Mouse (Mus musculus) lung, adult 18-20 months (tissue): ENCODE results near the gene Psg17.
"Not testable (repeated sequence)": the region's sequence is repeated elsewhere in the genome, so short reads cannot be mapped to it uniquely, and the experiment has no call there.

Experiments used
- DNase-seq, 2 experiments: peaks; one replicate each; pipeline ENCODE4 v3.0.0; 2022; ENCODE audit warnings: mixed read lengths in 2 of 2

The Psg17 gene

DNA sequence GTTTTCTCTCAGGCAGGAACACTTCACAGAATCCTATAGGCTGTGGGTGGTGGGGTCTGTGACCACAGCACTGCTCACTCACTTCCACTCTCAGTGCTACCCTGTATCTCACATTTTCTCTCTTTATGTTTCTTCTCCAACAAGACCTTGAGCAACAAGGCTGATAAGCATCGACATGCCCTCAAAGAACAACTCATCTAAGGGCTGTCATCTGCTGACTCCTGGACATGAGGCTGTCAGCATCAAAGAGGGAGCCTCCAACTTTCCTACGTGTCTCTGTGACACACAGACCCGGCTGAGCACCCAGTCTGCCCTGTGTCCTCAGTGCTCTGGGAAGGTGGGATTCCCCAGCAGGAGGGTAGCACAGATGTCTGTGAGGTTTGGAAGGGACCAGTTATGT is at the start of gene Psg17:
Gene Psg17 (minus strand): TSS at position 101 of the 400 bp plus-strand sequence.
- DNase-seq = no peak

DNA sequence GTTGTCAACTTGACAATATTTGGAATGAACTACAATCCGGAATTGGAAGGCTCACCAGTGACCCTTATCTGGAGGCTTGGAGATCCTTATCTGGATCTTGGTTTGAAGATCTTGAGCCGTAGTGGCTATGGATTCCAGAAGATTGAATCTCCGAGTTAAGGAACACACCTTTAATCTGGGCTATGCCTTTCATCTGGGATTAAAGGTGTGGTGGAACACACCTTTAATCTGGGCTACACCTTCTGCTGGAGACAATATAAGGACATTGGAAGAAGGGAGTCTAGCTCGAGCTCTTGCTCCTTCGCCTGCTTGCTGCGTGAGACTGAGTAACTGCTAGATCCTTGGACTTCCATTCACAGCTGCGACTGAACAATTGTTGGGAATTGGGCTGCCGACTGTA is 49.6 kb upstream of the Psg17 start, which contains the start of gene Pglyrp1:
Gene Pglyrp1 (plus strand): TSS at position 301 of the 400 bp plus-strand sequence.
- not testable (repeated sequence) for DNase-seq

DNA sequence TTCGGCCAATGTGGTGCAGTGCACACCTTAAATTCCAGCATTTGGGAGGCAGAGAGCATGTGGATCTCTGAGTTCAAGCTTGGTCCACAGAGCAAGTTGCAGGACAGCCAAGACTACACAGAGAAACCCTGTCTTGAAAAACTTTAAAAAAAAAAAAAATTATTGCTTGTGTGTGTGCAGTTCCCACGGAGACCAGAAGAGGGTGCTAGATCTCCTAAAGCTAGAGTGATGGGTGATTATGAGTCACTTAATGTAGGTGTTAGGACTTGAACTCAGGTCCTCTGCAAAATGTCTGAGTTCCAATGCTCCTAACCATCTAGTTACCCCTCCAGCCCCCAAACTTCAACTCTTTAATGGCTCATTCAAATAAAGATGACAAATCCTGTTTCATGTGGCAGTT is 47.1 kb upstream of the Psg17 start:
- no peak for DNase-seq

DNA sequence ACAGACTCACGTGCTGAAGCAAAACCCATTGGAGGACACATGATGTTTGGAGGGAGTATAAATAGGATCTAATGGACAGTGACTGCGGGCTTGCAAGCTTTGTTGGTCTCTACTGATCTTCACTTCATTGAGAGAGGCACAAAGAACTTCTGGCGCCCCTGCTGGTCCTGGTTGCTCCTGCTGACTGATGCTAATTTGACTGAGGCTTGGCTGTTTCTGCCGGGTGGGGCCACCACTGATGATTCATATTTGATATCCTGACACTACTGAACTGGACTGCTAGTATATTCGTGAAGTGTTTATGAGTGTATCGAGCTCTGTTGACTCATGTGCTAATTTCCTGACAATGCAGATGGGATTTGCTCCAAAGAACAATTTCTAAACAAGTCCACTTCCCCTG is 41.4 kb upstream of the Psg17 start:
- DNase-seq = peak; percentile 36 to 48

DNA sequence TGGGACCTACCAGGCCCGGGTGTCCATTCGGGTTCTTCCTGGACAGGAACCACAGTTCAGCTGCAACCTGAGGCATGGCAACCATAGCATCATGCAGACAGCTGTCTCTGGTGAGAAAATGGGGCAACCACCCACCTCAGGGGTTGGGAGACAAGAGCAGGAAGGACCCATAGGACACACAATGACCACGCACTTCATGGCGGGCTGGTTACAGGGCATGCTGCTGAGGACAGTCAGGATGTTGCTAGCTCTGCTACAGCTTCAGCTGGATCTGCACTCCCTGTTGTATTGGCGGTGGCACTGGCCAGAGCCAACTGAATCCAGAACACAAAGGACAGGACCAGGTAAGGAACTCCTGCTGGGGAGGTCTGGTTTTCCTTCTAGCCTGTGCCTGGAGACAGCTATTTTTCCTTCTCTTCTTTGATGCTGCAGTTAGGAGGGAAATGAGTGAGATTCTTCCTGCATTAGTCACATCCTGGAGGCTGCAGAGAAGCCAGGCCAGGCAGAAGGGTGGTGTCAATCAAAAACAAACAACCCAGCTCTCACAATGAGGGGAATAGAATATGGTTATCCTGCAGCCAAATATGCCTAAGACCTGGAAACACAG is 37.0 kb upstream of the Psg17 start:
- peak; percentile 50 to 64 for DNase-seq

DNA sequence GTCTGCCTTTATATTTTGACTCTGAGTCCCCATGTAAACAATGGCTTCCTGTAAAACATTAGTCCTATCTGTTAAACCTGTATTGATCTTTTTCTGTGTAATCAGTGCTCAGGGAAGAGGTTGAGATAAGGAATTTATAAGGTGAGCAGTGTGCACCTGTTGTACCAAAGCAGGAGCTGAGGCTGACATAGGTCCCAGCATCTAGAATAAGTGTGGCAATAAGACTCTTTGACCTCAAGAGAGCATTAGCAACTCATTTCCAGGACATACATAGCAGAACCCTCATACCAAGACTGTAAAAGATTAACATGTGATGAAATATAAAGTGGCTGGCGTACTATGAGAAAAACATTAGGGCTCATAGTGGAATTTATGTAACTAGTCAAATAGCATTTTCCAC is 27.0 kb upstream of the Psg17 start:
- no peak for DNase-seq

DNA sequence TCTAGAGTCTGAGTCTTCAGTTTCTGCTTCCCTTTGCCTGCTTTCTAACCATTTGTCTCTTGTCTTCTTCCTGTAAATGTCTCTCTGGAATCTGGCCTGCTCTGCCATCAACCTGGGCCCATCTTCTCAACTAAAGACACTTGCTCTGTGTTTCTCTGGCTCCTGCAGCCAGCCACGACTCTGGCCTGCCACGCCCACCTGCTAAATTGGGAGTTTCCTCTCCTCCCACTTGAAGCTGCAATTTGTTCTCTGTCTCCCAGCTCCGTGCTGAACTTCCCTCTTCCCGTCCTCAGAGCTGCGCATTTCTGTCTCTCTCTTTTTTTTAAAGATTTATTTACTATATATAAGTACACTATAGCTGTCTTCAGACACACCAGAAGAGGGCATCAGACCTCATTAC is 23.4 kb upstream of the Psg17 start:
- DNase-seq = peak in 1 of 2 experiments; percentile 18

DNA sequence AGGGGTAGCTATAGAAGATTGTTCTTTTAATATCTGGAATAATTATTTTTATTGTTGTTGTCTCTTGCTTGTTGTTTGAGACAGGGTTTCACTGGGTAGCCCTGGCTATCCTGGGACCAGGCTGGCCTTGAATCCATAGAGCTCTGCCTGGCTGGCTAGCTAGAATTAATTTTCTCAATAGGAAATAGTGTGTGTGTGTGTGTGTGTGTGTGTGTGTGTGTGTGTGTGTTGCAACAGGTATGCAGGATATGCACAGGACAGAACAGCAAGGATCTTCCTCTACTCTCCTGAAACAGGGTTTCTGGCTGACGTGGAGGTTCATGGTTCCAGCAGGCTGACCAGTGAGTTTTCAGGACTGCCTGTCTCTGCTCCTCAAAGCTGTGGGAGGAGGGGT is 19.8 kb upstream of the Psg17 start:
- no peak for DNase-seq

DNA sequence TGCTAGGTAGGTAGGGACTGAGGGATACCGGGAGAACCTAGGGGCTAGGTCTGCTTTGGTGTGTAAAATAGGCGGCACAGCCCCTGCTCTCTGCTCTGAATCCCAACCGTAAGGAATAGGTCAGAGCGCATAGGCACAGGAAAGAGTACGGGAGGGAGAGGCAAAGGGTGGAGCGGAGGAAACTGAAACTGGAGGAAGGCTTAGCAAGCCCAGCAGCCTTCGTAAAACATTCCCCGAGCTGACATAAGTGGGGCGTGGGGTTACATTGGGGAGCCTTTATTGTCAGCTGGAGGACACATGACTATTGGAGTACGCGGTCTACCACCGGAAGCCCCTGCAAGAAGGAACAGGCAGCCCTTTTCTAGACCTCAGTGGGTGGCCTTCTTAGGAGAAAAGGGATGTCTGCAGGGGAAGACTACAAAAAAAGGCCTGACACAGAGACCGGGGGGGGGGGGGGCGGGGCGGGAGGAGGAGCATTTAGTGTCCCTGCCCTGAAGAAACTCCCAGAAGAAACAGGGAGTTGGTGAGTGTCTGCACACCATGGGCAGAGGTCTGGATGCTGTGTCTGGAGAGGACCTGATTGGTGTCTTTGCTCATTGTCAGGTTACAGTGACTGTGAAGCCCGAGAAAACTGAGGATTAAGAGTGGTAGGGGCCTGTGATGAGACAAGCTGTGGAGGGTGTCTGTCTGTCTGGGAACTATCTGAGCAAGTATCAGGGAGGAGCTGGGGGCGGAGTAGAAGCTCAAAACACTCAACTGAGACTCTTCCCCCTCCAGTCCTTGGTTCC is 19.2 kb upstream of the Psg17 start:
- DNase-seq = peak; percentile 81 to 86

DNA sequence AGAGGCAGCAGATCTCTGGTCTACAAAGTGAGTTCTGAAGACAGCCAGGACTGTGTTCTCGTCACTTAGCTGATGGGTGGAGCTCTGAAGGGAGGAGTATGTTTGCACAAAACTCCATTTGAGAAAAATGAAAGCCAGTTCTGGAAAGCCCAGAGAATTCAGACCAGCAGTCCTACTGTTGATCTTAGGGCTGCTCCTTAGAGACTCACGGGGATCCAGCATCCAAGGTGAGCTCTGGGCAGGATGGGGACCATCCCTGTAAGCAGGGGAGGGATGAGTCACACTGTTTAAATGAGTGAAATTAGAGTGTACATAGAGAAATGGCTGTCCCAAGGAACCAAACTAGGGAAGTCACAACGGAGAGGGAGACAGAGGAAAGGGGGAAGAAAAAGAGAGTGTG is 18.5 kb upstream of the Psg17 start, which contains the start of gene Mill2:
Gene Mill2 (plus strand): TSS at position 102 of the 400 bp plus-strand sequence.
- DNase-seq = peak; percentile 42 to 60

DNA sequence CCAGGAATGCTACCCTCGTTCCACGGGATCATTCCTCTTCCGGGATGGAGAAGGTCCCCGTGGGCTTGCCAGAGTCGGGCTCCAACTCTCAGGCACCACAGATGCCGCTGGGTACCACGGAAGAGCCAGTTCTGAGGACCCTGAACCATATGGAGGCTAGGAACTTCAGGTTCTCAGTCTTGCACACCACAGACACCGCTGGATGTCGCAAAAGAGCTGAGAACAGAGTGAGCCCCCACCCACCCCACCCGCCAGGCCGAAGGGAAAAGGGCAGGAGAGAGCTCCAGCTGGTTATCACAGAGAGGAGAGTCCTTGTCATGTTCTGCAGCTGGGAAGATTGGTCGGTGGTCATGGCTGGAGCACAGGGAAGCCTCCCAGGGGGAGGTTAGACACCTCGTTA is 10.9 kb upstream of the Psg17 start:
- no peak for DNase-seq

DNA sequence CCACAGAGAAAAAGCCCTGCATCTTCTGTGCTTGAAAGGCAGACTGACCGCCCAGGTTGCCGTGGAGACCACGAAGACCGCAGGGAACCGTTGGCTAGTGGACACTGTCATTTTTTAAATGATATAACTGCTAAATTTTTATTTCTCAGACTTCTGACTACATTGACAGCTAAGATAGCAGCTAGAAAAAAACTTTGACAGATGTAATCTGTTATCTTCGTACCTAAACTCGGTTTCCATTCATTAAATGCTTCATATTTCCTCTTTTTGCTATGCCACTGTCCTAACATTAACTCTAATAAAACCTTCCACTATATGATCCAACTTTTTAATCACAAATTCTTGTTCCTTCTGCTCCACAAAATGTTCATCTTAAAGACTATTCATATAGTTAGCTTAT is 8.1 kb upstream of the Psg17 start:
- no peak for DNase-seq

DNA sequence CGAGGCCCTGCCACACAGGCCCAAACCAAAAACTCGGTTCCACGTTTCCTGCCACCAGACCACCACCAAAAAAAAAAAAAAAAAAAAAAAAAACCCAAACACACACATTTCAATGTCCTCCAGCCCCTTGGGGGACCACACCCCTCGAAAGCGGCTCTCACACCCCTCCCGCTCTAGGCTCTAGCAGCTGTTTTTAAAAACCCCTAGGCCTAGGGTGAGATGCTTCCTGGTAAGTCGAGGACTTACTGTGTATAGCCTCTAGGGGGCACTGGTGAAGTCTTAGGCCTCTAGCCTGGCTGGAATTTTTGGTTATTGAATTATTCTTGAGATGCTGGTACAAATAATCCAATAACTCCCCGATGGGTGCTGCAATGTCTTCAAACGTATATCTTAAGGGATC is 7.2 kb upstream of the Psg17 start:
- DNase-seq = no peak

DNA sequence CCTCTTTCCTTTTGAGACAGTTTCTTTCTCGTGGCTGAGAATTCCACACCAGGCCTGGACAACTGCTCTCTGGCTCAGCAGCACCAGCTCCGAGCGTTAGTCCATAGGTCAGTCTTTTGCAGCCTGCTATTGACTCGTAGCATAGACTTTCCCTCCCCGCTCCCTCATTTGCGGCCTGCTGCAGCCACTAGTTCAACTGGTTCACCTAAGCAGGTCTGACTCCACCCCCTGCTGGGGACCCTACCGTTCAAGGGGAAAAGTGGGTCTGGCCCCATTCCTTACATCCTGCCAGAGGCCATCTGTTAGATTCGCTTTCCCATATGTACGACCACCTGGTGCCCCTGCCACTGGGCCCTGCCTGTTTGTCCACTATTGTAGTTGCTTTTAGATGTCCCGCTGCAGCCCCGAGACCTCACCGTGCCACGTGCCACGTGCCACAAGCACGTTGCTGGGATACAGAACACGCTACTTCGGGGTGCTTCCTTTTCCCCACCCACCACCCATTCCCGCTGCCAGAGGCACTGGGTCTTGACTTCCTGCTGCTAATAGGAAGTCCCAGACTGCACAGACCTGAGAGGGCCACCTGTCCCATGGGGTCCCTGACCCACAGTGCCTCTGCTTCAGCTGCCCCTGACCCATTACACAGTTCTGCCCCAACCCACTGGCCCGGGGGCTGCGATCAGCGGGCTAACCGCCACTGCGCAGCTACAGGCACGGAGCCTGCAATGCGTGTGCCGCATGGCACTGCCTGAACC is 6.6 kb upstream of the Psg17 start:
- no peak for DNase-seq

DNA sequence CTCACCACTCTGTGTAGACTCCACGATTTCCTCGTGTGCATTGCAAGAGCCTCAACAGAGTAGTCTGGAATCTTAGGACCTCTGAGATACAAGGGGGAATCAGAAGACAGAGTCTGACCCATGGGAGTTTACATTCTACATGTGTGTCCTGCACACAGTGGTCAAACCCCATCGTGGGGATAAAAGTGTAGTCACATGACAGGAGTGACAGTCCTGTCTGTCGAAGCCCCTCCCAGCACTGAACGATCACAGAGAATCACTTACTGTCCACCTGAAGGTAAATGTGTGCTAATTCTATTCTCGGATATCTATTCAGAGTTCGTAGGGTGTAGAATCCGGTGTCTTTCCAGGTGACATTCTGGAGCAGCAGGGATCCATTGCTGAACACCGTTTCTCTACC is 3.1 kb downstream of the Psg17 start:
- no peak for DNase-seq

DNA sequence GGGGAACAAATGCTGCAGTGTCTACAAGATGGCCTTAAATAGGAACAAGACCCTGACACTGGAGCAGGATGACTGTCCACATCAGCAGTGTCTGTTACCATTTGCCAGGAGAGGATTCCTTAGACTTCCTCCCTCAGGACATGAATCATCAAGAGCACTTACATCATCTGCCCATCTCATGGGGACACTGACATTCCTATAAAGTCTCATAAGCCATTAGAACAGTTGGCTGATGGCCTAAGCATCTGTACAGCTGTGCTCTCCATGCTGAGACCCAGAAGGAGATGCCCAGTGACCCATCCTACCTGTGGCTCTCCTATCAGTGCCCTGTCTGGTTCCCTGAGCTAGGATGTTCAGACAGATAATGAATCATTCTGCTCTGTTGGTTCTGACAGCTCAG is 17.9 kb downstream of the Psg17 start:
- DNase-seq = no peak

DNA sequence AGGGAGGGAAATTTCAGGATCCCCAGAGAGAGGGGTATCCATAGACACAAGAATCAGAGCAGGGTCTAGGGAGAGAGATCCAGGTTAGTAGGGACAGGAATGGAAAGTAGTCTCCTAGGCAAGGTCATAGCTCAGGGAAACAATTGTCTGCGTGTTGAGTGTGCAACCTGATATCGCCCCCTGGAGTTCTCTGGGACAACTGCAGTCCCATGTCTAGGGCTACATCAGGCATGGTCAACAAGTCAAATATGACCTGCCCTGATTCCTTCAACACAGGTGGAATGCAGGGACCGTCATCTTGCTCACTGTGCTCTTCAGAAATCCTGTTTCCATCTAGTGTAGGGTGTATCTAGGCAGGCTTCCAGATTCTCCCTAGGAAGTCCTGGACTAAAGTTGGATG is 22.3 kb downstream of the Psg17 start:
- DNase-seq = no peak

DNA sequence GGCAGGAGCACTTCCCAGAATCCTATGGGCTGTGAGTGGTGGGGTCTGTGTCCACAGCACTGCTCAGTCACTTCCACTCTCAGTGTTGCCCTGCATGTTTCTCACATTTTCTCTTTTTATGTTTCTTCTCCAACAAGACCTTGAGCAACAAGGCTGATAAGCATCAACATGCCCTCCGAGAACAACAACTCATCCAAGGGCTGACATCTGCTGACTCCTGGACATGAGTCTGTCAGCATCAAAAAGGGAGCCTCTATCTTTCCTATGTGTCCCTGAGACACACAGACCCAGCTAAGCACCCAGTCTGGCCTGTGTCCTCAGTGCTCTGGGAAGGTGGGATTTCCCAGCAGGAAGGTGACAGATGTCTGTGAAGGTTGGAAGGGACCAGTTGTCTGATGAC is 23.0 kb downstream of the Psg17 start, which contains the start of gene Psg19:
Gene Psg19 (minus strand): TSS at position 101 of the 400 bp plus-strand sequence.
- no peak for DNase-seq

DNA sequence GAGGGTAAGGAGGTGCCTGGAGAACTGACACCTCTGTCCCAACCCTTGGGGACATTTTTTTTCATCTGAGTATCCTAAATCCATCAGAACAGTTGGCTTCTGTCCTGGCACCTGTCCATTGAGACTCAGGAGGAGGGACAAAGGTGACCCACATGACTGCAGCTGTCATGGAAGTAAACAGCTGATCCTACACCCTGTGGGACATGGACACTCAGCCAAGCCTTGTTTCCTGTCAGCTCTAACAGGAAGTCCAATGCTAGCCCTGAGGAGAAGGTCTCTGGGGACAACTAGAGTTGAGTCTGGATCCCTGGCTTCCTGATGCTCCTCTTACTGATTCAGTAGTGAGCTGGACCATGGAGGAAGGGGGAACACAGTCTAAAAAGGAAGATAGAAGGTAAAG is 30.7 kb downstream of the Psg17 start:
- DNase-seq = not testable (repeated sequence)

DNA sequence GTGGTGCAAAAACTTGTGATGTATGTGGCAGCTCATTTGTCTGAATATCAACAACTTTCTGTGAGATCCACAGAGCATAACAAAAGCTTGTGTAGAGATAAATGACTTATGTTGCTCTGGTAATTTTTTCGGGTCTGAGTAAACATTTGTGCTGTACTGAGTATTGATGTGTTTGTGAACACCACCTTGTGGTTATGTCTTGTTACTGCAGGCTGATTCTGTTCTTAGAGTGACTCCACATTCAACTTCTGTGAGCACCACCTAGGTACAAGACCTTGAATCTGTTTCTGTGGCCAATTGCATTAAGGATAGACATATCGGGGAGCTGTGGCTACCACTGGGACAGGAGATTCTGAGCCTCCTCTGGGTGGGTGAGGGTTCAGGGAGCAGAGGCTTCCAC is 40.1 kb downstream of the Psg17 start:
- not testable (repeated sequence) for DNase-seq

DNA sequence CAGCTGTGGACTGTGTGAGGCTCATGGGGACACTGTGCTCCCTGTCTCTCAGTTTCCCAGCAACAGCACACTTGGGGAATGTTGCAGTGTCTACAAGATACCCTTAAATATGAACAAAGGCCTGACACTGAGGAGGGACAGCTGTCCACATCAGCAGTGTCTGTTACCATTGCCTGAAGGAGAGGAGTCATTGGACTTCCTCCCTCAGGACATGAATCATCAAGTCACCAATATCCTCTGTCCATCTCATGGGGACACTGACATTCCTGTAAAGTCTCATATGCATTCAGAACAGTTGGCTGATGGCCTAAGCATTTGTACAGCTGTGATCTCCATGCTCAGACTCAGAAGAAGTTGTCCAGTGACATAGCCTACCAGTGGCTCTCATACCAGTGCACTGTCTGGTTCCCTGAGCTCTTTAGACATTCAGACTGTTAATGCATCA is 42.0 kb downstream of the Psg17 start:
- DNase-seq = no peak
